Mouse (Mus musculus): ENCODE measurements around the gene Inca1. TPM values are rescaled to one million over a fixed set of nuclear protein-coding genes. Genes with fewer than 3 reads are reported as not detected.

Inca1 gene
- polyA plus RNA-seq, 1 experiment: 5.4 TPM

- H3K27me3 ChIP-seq (replicated peaks; ENCODE audit: control insufficient read depth, insufficient read depth, low read length): no peaks in the 10 kb centered on the region
- H3K36me3 ChIP-seq (ENCODE audit: control insufficient read depth, insufficient read depth, low read length): peaks cover 6% of the 10 kb centered on the region
- H3K27ac ChIP-seq (ENCODE audit: insufficient read depth, low read depth, low read length): 0 out of 2 replicates have a peak overlapping the region, but pooled peaks have one; percentile 11
- no peak overlapping the region for H3K4me3 ChIP-seq (ENCODE audit: insufficient read depth, low read depth, low read length)
- no peak for DNase-seq
- H3K4me1 ChIP-seq (ENCODE audit: control insufficient read depth, insufficient read depth, low read length): peaks cover 9% of the 10 kb centered on the region; the same call in 1 of the 2 replicates
- 67% methylated on average over 6 of the region's 6 CpGs for WGBS
- TF ChIP-seq CTCF (conservative IDR thresholded peaks at IDR 0.05; ENCODE audit: insufficient read depth, insufficient read length, low read depth, low read length): no peak
- TF ChIP-seq POLR2A (IDR thresholded peaks at IDR 0.05; ENCODE audit: low read depth, low read length): no peak
Measured at GRCm38 (mm10) chr11:70701984-70702733, 2.2 kb upstream of the Inca1 start.

- DNase-seq: no peak
- peak overlapping the region; percentile 70 for H3K4me3 ChIP-seq (ENCODE audit: insufficient read depth, low read depth, low read length)
- TF ChIP-seq CTCF (conservative IDR thresholded peaks at IDR 0.05; ENCODE audit: insufficient read depth, insufficient read length, low read depth, low read length) (no peak), POLR2A (IDR thresholded peaks at IDR 0.05; ENCODE audit: low read depth, low read length) (no peak)
- H3K4me1 ChIP-seq (ENCODE audit: control insufficient read depth, insufficient read depth, low read length): peaks cover 9% of the 10 kb centered on the region; the same call in 1 of the 2 replicates
- H3K27me3 ChIP-seq (replicated peaks; ENCODE audit: control insufficient read depth, insufficient read depth, low read length): no peaks in the 10 kb centered on the region
- WGBS: 4% methylated on average over 10 of the region's 10 CpGs
- H3K36me3 ChIP-seq (ENCODE audit: control insufficient read depth, insufficient read depth, low read length): peaks cover 3% of the 10 kb centered on the region
- peak overlapping the region; percentile 63 for H3K27ac ChIP-seq (ENCODE audit: insufficient read depth, low read depth, low read length)
Measured at GRCm38 (mm10) chr11:70701221-70701955, 1.4 kb upstream of the Inca1 start.

- peaks cover 9% of the 10 kb centered on the region; the same call in 1 of the 2 replicates for H3K4me1 ChIP-seq (ENCODE audit: control insufficient read depth, insufficient read depth, low read length)
- H3K27ac ChIP-seq (ENCODE audit: insufficient read depth, low read depth, low read length): peak overlapping the region; percentile 63
- under 1% methylated on average over 34 of the region's 34 CpGs for WGBS
- no peaks in the 10 kb centered on the region for H3K27me3 ChIP-seq (replicated peaks; ENCODE audit: control insufficient read depth, insufficient read depth, low read length)
- peak overlapping the region; percentile 70 for H3K4me3 ChIP-seq (ENCODE audit: insufficient read depth, low read depth, low read length)
- peaks cover 3% of the 10 kb centered on the region for H3K36me3 ChIP-seq (ENCODE audit: control insufficient read depth, insufficient read depth, low read length)
- peak; percentile 87 for DNase-seq
- TF ChIP-seq POLR2A (IDR thresholded peaks at IDR 0.05; ENCODE audit: low read depth, low read length): no peak
- TF ChIP-seq CTCF (conservative IDR thresholded peaks at IDR 0.05; ENCODE audit: insufficient read depth, insufficient read length, low read depth, low read length): no peak
Measured at GRCm38 (mm10) chr11:70700613-70701012, 658 bp upstream of the Inca1 start.

- Histone ChIP-seq H3K4me3 (ENCODE audit: insufficient read depth, low read depth, low read length) (no peak overlapping the region), H3K36me3 (ENCODE audit: control insufficient read depth, insufficient read depth, low read length) (no peaks in the 10 kb centered on the region), H3K4me1 (ENCODE audit: control insufficient read depth, insufficient read depth, low read length) (peaks cover 9% of the 10 kb centered on the region; the same call in 1 of the 2 replicates), H3K27ac (ENCODE audit: insufficient read depth, low read depth, low read length) (no peak overlapping the region), H3K27me3 (replicated peaks; ENCODE audit: control insufficient read depth, insufficient read depth, low read length) (no peaks in the 10 kb centered on the region)
- DNase-seq: no peak
- TF ChIP-seq CTCF (conservative IDR thresholded peaks at IDR 0.05; ENCODE audit: insufficient read depth, insufficient read length, low read depth, low read length) (no peak), POLR2A (IDR thresholded peaks at IDR 0.05; ENCODE audit: low read depth, low read length) (no peak)
- 83% methylated on average over 2 of the region's 2 CpGs for WGBS
Measured at GRCm38 (mm10) chr11:70699051-70699450, 904 bp downstream of the Inca1 start.

DNA sequence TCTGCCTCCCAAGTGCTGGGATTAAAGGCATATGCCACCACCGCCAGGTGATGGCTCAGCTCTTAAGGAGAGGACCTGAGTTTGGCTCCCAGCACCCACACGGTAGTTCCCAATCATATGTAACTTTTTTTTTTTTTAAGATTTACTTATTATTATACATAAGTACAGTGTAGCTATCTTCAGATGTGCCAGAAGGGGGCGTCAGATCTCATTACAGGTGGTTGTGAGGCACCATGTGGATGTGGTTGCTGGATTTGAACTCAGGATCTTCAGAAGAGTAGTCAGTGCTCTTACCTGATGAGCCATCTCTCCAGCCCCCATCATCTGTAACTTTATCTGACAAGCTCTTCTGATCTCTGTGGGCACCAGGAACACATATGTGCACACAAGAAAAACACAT lies 2.6 kb downstream of the Inca1 start:
- peaks cover 9% of the 10 kb centered on the region; the same call in 1 of the 2 replicates for H3K4me1 ChIP-seq (ENCODE audit: control insufficient read depth, insufficient read depth, low read length)
- H3K27me3 ChIP-seq (replicated peaks; ENCODE audit: control insufficient read depth, insufficient read depth, low read length): no peaks in the 10 kb centered on the region
- 81% methylated on average over 3 of the region's 3 CpGs for WGBS
- H3K27ac ChIP-seq (ENCODE audit: insufficient read depth, low read depth, low read length): no peak overlapping the region
- no peak overlapping the region for H3K4me3 ChIP-seq (ENCODE audit: insufficient read depth, low read depth, low read length)
- TF ChIP-seq POLR2A (IDR thresholded peaks at IDR 0.05; ENCODE audit: low read depth, low read length): no peak
- TF ChIP-seq CTCF (conservative IDR thresholded peaks at IDR 0.05; ENCODE audit: insufficient read depth, insufficient read length, low read depth, low read length): 0 out of 2 replicates have a peak, but pooled peaks have one; percentile 14
- no peaks in the 10 kb centered on the region for H3K36me3 ChIP-seq (ENCODE audit: control insufficient read depth, insufficient read depth, low read length)
- no peak for DNase-seq

DNA sequence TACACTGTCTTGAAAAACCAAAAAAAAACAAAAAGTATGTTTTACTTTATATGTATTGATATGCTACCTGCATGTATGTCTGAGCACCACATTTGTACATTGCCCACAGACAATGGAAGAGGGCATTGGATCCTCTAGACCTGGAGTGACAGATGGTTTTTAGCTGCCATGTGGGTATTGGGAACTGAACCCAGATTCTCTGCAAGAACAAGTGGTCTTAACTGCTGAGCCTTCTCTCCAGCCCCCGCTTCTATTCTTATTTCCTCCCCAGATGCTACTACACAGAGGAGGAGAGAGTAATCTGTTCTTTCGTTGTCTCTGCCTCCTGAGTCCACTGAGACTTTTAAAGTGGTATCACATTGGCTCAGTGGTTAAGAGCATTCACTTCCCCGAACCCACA lies 6.5 kb downstream of the Inca1 start:
- Histone ChIP-seq H3K4me1 (ENCODE audit: control insufficient read depth, insufficient read depth, low read length) (peaks cover 8% of the 10 kb centered on the region), H3K27me3 (replicated peaks; ENCODE audit: control insufficient read depth, insufficient read depth, low read length) (no peaks in the 10 kb centered on the region), H3K36me3 (ENCODE audit: control insufficient read depth, insufficient read depth, low read length) (no peaks in the 10 kb centered on the region), H3K4me3 (ENCODE audit: insufficient read depth, low read depth, low read length) (no peak overlapping the region), H3K27ac (ENCODE audit: insufficient read depth, low read depth, low read length) (no peak overlapping the region)
- DNase-seq: no peak
- TF ChIP-seq POLR2A (IDR thresholded peaks at IDR 0.05; ENCODE audit: low read depth, low read length): no peak
- TF ChIP-seq CTCF (conservative IDR thresholded peaks at IDR 0.05; ENCODE audit: insufficient read depth, insufficient read length, low read depth, low read length): no peak
- 83% methylated on average over 3 of the region's 3 CpGs for WGBS

GRCm38 (mm10) chr11:70689578-70689977 lies 10.4 kb downstream of the Inca1 start:
- TF ChIP-seq CTCF (conservative IDR thresholded peaks at IDR 0.05; ENCODE audit: insufficient read depth, insufficient read length, low read depth, low read length): no peak
- TF ChIP-seq POLR2A (IDR thresholded peaks at IDR 0.05; ENCODE audit: low read depth, low read length): no peak
- DNase-seq: peak; percentile 65
- WGBS: 64% methylated on average over 4 of the region's 4 CpGs
- Histone ChIP-seq H3K4me1 (ENCODE audit: control insufficient read depth, insufficient read depth, low read length) (peaks cover 11% of the 10 kb centered on the region), H3K27ac (ENCODE audit: insufficient read depth, low read depth, low read length) (no peak overlapping the region), H3K27me3 (replicated peaks; ENCODE audit: control insufficient read depth, insufficient read depth, low read length) (no peaks in the 10 kb centered on the region), H3K4me3 (ENCODE audit: insufficient read depth, low read depth, low read length) (no peak overlapping the region), H3K36me3 (ENCODE audit: control insufficient read depth, insufficient read depth, low read length) (no peaks in the 10 kb centered on the region)
